Mouse (Mus musculus) cerebellum, adult 11 months (tissue): ENCODE measurements around the gene Uba6.

Experiments used
- DNase-seq: peaks from one replicate; pipeline ENCODE4 v3.0.0; 2022

The Uba6 gene

GRCm38 (mm10) chr5:86071538-86071937 is 101.1 kb downstream of the Uba6 start, which contains the start of gene Stap1:
TSS of gene Stap1 (plus strand) at chr5:86071746.
- DNase-seq: no peak

- no peak for DNase-seq
Observed at GRCm38 (mm10) chr5:86069121-86069520, 103.5 kb downstream of the Uba6 start.

- DNase-seq: no peak
Observed at GRCm38 (mm10) chr5:86068451-86068850, 104.2 kb downstream of the Uba6 start.

GRCm38 (mm10) chr5:86066551-86066929 is 106.1 kb downstream of the Uba6 start:
- peak; percentile 71 for DNase-seq

GRCm38 (mm10) chr5:86065876-86066550 is 106.6 kb downstream of the Uba6 start:
- DNase-seq: no peak

- peak; percentile 95 for DNase-seq
Observed at GRCm38 (mm10) chr5:86065101-86065875, 107.3 kb downstream of the Uba6 start, which contains the start of gene Cenpc1. TSS of gene Cenpc1 (minus strand) at chr5:86065583.

GRCm38 (mm10) chr5:86063501-86063900 is 109.1 kb downstream of the Uba6 start:
- DNase-seq: no peak
